Mouse (Mus musculus): ENCODE results near the gene R3hcc1l.

R3hcc1l gene

GRCm38 (mm10) chr19:42518620-42519310 lies at the start of gene R3hcc1l:
TSS of gene R3hcc1l (plus strand) at chr19:42518759.
- DNase-seq (ENCODE audit: low spot score), result peak; percentile 94

- no peak for DNase-seq (ENCODE audit: low spot score)
Measured at GRCm38 (mm10) chr19:42471571-42471970, 47.0 kb upstream of the R3hcc1l start.

DNA sequence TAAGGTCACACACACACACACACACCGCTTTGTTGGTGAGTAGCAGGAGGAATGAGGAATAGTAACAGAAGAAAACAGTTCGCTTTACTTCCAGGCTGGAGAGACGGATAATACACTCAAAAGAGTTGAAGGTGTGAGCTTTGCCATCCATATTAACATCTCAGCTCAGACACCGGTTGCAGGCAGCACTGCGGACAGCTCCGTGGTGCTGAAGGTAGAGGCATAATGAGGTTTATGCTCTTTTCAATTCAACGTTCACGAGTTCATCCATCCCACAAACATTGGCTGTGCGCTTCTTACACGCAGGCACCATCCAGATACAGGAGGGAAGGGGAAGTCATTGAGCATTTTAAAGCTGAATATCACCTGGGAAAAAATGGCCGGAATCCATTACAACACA lies 45.7 kb upstream of the R3hcc1l start:
- no peak for DNase-seq (ENCODE audit: low spot score)

- DNase-seq (ENCODE audit: low spot score), result no peak
Measured at GRCm38 (mm10) chr19:42477769-42478168, 40.8 kb upstream of the R3hcc1l start.

GRCm38 (mm10) chr19:42478303-42478702 lies 40.3 kb upstream of the R3hcc1l start:
- no peak for DNase-seq (ENCODE audit: low spot score)

DNA sequence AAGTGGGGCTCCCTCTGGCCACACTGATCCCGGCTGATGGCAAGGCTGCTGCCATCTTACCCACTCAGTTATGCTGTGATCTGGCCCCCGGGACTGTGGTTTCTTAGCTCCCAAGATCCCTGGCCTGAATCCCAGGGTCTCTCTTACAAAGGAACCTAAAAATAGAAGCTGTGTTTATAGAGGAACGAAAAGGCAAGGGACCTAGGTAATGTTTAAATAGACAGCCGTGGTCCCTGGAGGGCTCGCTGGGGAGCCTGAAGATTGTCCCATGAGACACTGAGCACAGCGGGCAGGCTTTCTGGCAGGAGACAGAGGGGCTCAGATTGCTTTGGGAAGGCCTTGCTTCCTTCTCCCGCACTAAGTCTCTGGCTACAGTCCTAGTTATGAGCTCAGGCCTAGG lies 33.1 kb upstream of the R3hcc1l start:
- no peak for DNase-seq (ENCODE audit: low spot score)

DNA sequence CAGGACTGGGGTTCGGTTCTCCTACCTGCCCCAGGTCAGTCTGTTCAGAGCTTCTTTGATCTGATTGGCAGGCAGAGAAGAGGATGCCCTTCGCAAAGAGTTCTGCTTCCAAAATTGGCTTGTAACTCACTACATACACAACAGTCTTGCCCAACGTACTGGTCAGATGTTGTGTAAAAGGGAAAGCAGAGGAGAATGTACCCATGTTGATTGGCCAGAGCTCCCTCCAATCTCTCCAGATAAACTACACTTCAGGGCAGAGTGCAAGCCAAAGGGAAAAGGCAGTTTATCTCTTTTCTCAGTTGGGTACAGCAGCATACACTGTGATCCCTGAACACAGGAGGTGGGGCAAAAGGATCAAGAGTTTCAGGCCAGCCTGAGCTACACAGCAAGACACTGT lies 31.3 kb upstream of the R3hcc1l start:
- no peak for DNase-seq (ENCODE audit: low spot score)

DNA sequence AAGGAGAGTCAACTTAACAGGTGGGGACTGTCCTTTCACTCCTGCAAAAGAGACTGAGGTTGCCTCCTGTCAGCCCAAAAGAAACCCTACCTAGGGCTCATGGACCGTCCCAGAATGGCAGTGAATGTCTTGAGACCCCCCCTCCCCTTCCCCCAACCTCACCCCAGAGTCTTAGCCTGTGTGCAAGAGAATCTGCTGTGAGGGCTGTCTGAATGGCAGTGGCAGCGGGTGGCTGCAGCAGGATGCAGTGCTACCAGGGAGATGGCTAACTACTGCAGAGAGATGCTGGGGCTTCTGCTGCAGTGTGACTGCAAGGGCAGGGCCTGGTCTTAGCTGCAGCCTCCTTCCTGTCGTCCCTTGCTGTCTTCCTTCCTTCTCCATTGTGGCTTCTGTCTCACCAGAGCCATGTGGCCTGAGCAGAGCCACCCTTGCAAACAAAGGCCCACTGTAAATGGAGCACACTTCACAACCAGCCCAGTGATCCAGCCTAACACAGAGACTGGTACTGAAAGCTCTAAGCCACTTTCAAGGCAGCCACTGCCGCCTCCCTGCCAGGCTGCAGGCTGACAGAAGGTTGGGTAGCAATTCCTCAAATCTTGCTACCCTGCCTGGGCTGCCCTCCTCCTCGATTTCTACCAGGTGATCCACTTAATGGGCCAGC lies 25.2 kb upstream of the R3hcc1l start:
- no peak for DNase-seq (ENCODE audit: low spot score)

DNA sequence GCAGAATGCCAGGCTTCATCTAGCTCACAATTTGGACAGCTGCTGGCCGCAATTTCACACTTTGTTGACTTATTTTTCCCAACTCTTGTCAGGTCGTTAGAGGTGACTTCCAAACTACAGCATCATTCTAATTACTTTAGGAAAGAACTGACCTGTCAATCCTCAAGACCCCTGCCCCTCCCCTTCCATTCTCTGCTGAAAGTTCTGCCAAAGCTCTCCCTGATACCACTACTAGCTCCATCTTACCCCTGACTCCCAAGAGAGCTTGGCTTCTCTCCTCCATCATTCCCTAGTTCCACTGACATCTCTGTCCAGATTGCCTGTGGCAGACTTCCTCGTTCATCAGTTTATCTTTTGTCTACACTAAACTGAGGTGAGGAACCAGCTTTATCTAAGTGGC lies 14.4 kb upstream of the R3hcc1l start:
- DNase-seq (ENCODE audit: low spot score), result no peak

DNA sequence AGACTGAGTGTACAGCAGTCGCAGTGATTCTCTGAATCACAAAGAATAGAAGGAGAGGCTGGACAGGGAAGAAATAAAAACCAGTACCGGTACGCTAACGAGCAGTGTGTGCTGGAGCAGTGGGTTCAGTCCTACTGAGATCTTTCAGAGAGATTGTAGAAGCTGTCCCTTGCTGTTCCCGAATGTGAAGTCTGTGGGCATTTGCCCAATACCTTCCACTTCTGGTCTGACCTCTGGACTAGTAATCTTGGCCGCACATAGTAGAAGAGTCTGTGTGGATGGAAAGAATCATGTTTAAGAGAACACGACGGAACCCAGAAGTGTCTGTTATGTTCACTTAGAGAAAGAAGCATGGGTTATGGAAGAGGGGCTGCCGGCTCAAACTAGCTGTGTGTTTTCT lies 8.9 kb upstream of the R3hcc1l start:
- no peak for DNase-seq (ENCODE audit: low spot score)

GRCm38 (mm10) chr19:42510276-42511171 lies 8.0 kb upstream of the R3hcc1l start:
- no peak for DNase-seq (ENCODE audit: low spot score)

- DNase-seq (ENCODE audit: low spot score), result no peak
Measured at GRCm38 (mm10) chr19:42515656-42516055, 2.9 kb upstream of the R3hcc1l start.

- DNase-seq (ENCODE audit: low spot score), result no peak
Measured at GRCm38 (mm10) chr19:42516121-42516520, 2.4 kb upstream of the R3hcc1l start.

- DNase-seq (ENCODE audit: low spot score), result no peak
Measured at GRCm38 (mm10) chr19:42517957-42518619, 471 bp upstream of the R3hcc1l start.

DNA sequence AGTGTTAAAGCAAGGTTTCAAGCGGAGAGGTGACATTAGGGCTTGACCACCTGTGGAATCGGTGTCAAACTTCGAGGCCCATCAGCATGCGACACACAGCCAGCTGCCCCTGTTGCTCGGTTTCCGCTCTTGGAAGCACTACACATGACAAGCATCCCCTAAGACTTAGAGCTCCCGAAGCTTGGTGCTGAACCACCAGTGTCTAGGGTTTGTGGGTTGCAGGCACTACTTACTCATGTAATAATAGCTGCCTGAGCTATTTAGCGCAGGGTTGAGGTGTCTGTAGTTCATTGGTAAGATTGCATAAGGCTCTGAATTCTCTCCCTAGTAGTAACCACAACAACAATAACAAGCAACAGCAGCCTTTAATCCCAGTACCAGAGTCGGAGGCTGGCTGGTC lies 1.2 kb downstream of the R3hcc1l start:
- no peak for DNase-seq (ENCODE audit: low spot score)

DNA sequence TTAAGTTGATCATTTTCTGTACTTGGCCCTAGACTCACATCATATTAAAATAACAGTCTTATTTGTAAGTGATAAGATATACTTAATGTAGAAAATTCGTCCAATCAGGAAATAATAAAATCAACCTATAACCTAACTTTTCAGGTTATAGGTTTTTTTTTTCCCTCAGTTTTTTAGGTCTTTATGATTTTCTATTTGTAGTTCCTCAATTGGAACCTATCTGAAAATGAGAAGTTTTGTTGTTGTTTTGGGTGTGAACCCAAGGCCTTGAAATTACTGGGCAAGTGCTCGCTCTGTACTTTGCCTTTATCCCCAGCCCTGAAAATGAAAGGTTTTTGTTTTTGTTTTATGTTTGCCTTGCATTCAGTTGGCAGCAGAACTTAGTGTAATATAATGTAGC lies 6.1 kb downstream of the R3hcc1l start:
- no peak for DNase-seq (ENCODE audit: low spot score)

GRCm38 (mm10) chr19:42529992-42530437 lies 11.5 kb downstream of the R3hcc1l start:
- no peak for DNase-seq (ENCODE audit: low spot score)

DNA sequence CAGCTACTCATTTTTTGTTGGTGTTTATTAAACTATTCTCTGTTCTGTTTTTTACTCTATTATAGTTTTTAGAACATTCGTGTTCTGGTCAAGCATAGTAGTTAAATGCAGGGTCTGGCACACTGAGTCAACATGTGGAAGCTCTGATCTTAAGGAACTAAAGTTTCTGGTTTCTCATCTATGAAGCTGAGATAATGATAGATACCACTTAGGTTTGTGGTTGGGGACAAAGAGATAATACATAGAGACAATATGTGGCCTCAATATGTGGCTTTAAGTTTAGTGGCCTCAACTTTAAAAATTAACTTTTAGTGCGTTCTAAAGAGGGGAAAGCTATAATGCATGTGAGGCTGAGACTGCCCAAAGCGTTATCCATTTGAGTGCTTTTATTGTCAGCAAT lies 15.9 kb downstream of the R3hcc1l start:
- no peak for DNase-seq (ENCODE audit: low spot score)

- DNase-seq (ENCODE audit: low spot score), result no peak
Measured at GRCm38 (mm10) chr19:42537600-42537999, 19.0 kb downstream of the R3hcc1l start.

- DNase-seq (ENCODE audit: low spot score), result no peak
Measured at GRCm38 (mm10) chr19:42538911-42539310, 20.4 kb downstream of the R3hcc1l start.

GRCm38 (mm10) chr19:42539414-42540189 lies 21.0 kb downstream of the R3hcc1l start:
- no peak for DNase-seq (ENCODE audit: low spot score)
